Mouse (Mus musculus) heart, adult 2 months (tissue): ENCODE results near the gene Gm20388. TPM values are rescaled to one million over a fixed set of nuclear protein-coding genes. Genes with fewer than 3 reads are reported as not detected.
A peak's percentile ranks its signal among the peaks of the same experiment; 100 is the strongest.

Experiments
- DNase-seq, 2 experiments: peaks; one replicate each; pipeline ENCODE4 v3.0.0; 2021
- H3K27ac ChIP-seq: fragments of 200-600 bp; 2 replicates; pipeline ENCODE4 v1.8.1; 2022
- H3K27me3 ChIP-seq: fragments of 200-500 bp; 2 replicates; pipeline ENCODE4 v1.6.1; 2012; ENCODE audit warnings: mild to moderate bottlenecking, low read length, inconsistent platforms, mixed read lengths; ENCODE audit not compliant: control insufficient read depth, insufficient read depth
- H3K36me3 ChIP-seq: fragments of 200-500 bp; 2 replicates; pipeline ENCODE4 v1.6.1; 2012; ENCODE audit warnings: low read length, inconsistent platforms; ENCODE audit not compliant: control insufficient read depth, insufficient read depth
- H3K4me1 ChIP-seq: fragments of 200-500 bp; 2 replicates; pipeline ENCODE4 v1.6.1; 2011; ENCODE audit warnings: low read length; ENCODE audit not compliant: control insufficient read depth, insufficient read depth
- H3K4me3 ChIP-seq: fragments of 200-600 bp; 2 replicates; pipeline ENCODE4 v1.8.1; 2022
- H3K79me2 ChIP-seq: fragments of 200-500 bp; replicated peaks from 2 replicates; pipeline ENCODE4 v1.6.1; 2012; ENCODE audit warnings: mild to moderate bottlenecking, inconsistent platforms, low read length, moderate library complexity, mixed read lengths; ENCODE audit not compliant: control insufficient read depth, insufficient read depth
- H3K9ac ChIP-seq: fragments of 200-500 bp; 2 replicates; pipeline ENCODE4 v1.6.1; 2012; ENCODE audit warnings: low read depth, mild to moderate bottlenecking, control low read depth, inconsistent platforms, low read length, mixed read lengths
- CTCF ChIP-seq: fragments of 200-600 bp; IDR thresholded peaks from 2 replicates; pipeline ENCODE4 v1.8.1; 2022; ENCODE audit warnings: antibody characterized with exemption, mild to moderate bottlenecking, moderate library complexity
- EP300 ChIP-seq: fragments of 200-500 bp; IDR thresholded peaks from 2 replicates; pipeline ENCODE4 v1.6.1; 2011; ENCODE audit warnings: low read depth, low read length, control low read depth; ENCODE audit not compliant: insufficient read depth
- POLR2A ChIP-seq: fragments of 200-500 bp; IDR thresholded peaks from 2 replicates; pipeline ENCODE4 v1.6.1; 2011; ENCODE audit warnings: mild to moderate bottlenecking, low read depth, low read length, control low read depth; ENCODE audit not compliant: insufficient read depth
- WGBS: fragments of 180-500 bp; shearing (Covaris S2); methylation state at CpG from one replicate; pipeline ENCODE4 v1.1.7; 2018; 5-methylcytosine and 5-hydroxymethylcytosine counted together
- intact Hi-C: fragments of 180-260 bp; cut with DNase I; formaldehyde crosslinking; loops from one replicate; pipeline ENCODE4 v1.15.1; 2025
- polyA plus RNA-seq: library from polyadenylated mRNA; depleted of rRNA; stranded (reverse); fragments of >200 nt; gene quantifications from 2 replicates; pipeline ENCODE4 v1.2.3, GENCODE M21; 2012
- total RNA-seq, 2 experiments: library from RNA; stranded (reverse); gene quantifications; 2 replicates each; pipeline ENCODE4 v1.2.3; 2021

The Gm20388 gene
- total and polyA plus RNA-seq, 3 experiments, result 1.8 to 32.3 TPM; not detected in 1

GRCm38 (mm10) chr8:120307103-120307502, 396.5 kb downstream of the Gm20388 start:
- Histone ChIP-seq H3K4me3 (no peak overlapping the region), H3K27me3 (no peaks in the 10 kb centered on the region), H3K9ac (no peak overlapping the region), H3K27ac (no peak overlapping the region), H3K36me3 (no peaks in the 10 kb centered on the region), H3K4me1 (peaks cover 7% of the 10 kb centered on the region), H3K79me2 (no peaks in the 10 kb centered on the region)
- WGBS, result 30% methylated on average over 16 of the region's 16 CpGs
- intact Hi-C loops, result no loop called here
- TF ChIP-seq CTCF (no peak), EP300 (no peak), POLR2A (no peak)
- no peak for DNase-seq

- TF ChIP-seq POLR2A (no peak), CTCF (no peak), EP300 (no peak)
- DNase-seq, result no peak
- no peaks in the 10 kb centered on the region for H3K27me3 ChIP-seq
- intact Hi-C loops, result no loop called here
- H3K36me3 ChIP-seq, result no peaks in the 10 kb centered on the region
- H3K79me2 ChIP-seq, result no peaks in the 10 kb centered on the region
- 59% methylated on average over 11 of the region's 11 CpGs for WGBS
- no peak overlapping the region for H3K4me3 ChIP-seq
- peaks cover 7% of the 10 kb centered on the region for H3K4me1 ChIP-seq
- H3K9ac ChIP-seq, result no peak overlapping the region; the same call in 1 of the 2 replicates
- no peak overlapping the region for H3K27ac ChIP-seq
Measured at GRCm38 (mm10) chr8:120307528-120307927, 396.9 kb downstream of the Gm20388 start.

DNA sequence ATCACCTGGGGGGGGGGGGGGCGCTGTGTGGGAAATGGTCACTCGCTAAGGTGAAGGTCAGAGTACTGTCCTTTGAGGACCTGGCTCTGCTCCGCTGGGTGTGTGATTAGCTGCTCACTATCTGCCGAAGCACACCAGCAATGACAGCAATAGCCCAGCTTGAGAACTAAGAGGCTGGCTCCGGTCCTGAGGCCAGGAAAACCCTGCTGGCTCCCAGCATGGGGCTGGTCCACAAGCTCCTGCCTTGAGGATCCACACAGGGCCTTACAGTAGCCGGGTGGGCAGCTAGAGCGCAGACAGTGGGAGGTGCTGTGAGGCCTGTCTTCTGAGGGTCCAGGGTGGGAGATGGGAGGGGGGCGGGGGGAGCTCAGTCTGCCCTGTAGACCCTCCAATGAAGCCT, 397.5 kb downstream of the Gm20388 start:
- Histone ChIP-seq H3K9ac (no peak overlapping the region), H3K27me3 (no peaks in the 10 kb centered on the region), H3K36me3 (no peaks in the 10 kb centered on the region), H3K79me2 (peaks cover 2% of the 10 kb centered on the region; the same call in 1 of the 2 replicates), H3K4me1 (peaks cover 7% of the 10 kb centered on the region), H3K4me3 (no peak overlapping the region), H3K27ac (no peak overlapping the region)
- DNase-seq, result peak in 1 of 2 experiments; percentile 53
- 53% methylated on average over 8 of the region's 8 CpGs for WGBS
- 0 out of 2 replicates have a peak, but pooled peaks have one; percentile 10 for TF ChIP-seq EP300
- TF ChIP-seq POLR2A, result no peak
- no peak for TF ChIP-seq CTCF
- intact Hi-C loops, result no loop called here

GRCm38 (mm10) chr8:120308553-120308952, 397.9 kb downstream of the Gm20388 start:
- WGBS, result 41% methylated on average over 9 of the region's 9 CpGs
- TF ChIP-seq CTCF, result no peak
- peak; percentile 56 to 68 for DNase-seq
- Histone ChIP-seq H3K36me3 (no peaks in the 10 kb centered on the region), H3K27ac (no peak overlapping the region), H3K4me1 (peaks cover 7% of the 10 kb centered on the region), H3K79me2 (peaks cover 2% of the 10 kb centered on the region; the same call in 1 of the 2 replicates), H3K9ac (no peak overlapping the region), H3K4me3 (no peak overlapping the region), H3K27me3 (no peaks in the 10 kb centered on the region)
- intact Hi-C loops, result no loop called here

GRCm38 (mm10) chr8:120309326-120309725, 398.7 kb downstream of the Gm20388 start:
- intact Hi-C loops, result no loop called here
- no peaks in the 10 kb centered on the region for H3K36me3 ChIP-seq
- no peak overlapping the region for H3K9ac ChIP-seq
- TF ChIP-seq EP300, result 0 out of 2 replicates have a peak, but pooled peaks have one; percentile 59
- TF ChIP-seq CTCF, result no peak
- H3K4me3 ChIP-seq, result no peak overlapping the region
- H3K27me3 ChIP-seq, result no peaks in the 10 kb centered on the region
- no peak overlapping the region for H3K27ac ChIP-seq
- peak; percentile 79 to 86 for DNase-seq
- WGBS, result 83% methylated on average over 18 of the region's 18 CpGs
- peaks cover 7% of the 10 kb centered on the region for H3K4me1 ChIP-seq
- peaks cover 2% of the 10 kb centered on the region; the same call in 1 of the 2 replicates for H3K79me2 ChIP-seq

- no peaks in the 10 kb centered on the region for H3K36me3 ChIP-seq
- H3K79me2 ChIP-seq, result peaks cover 2% of the 10 kb centered on the region; the same call in 1 of the 2 replicates
- 44% methylated on average over 5 of the region's 5 CpGs for WGBS
Measured at GRCm38 (mm10) chr8:120310063-120310462, 399.4 kb downstream of the Gm20388 start.

More at GRCm38 (mm10) chr8:120310063-120310462, 399.4 kb downstream of the Gm20388 start:
- intact Hi-C loops, result no loop called here
- H3K27me3 ChIP-seq, result no peaks in the 10 kb centered on the region
- H3K27ac ChIP-seq, result no peak overlapping the region
- no peak for TF ChIP-seq EP300
- no peak for TF ChIP-seq CTCF
- no peak for TF ChIP-seq POLR2A
- DNase-seq, result no peak
- no peak overlapping the region for H3K4me3 ChIP-seq
- H3K4me1 ChIP-seq, result peaks cover 7% of the 10 kb centered on the region
- no peak overlapping the region for H3K9ac ChIP-seq
